Mouse (Mus musculus) stomach, postnatal 0 days (tissue): ENCODE results near the gene Ccdc154.

ENCODE experiments used
- CTCF ChIP-seq: IDR thresholded peaks from 2 replicates; pipeline ENCODE4 v1.5.1; 2016; ENCODE audit warnings: antibody characterized with exemption, low read depth, mild to moderate bottlenecking, moderate library complexity
- EP300 ChIP-seq: optimal IDR thresholded peaks from 2 replicates; pipeline ENCODE3; 2016; ENCODE audit warnings: antibody characterized with exemption

DNA sequence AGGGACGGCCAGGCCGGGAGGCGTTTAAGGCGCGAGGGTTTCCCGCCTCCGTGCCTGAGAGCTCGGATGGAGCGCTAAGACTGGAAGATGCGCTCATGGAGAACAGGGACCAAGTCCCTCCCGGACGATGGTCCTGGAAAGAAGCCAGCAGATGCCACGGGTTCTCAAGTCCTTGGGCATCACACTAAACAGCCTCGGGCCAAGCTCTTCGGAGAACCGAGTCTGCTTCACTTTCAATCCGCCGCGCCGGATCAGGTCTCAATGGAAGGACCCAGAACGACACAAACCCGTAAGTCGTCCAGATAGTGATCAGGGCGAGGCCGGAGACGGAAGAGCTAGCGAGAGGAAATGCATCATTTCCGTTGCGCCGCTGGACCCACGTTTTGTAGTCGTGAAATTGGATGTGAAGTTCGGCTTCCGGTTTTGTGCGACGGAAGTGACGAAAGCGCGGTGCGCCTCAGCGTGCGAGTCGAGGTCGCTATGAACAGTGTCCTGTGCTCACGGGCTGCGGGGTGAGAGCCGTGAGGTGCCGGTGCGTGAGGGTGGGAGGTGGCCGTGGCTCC lies 21.9 kb downstream of the Ccdc154 start, which contains the start of gene BC003965:
- TF ChIP-seq EP300 (no peak), CTCF (no peak)
